Mouse (Mus musculus) midbrain, embryonic 11.5 days (tissue): ENCODE data around the gene Elavl2. TPM values are rescaled to one million over a fixed set of nuclear protein-coding genes. Genes with fewer than 3 reads are reported as not detected.

Experiments
- ATAC-seq: fragments of 200-750 bp; cut with Nextera tagmentation; 2 replicates; pipeline ENCODE4 v1.8.0; 2017; ENCODE audit warnings: moderate TSS enrichment, moderate library complexity; ENCODE audit not compliant: low FRiP score
- DNase-seq: peaks from one replicate; pipeline ENCODE4 v3.0.0; 2015; ENCODE audit warnings: low spot score; ENCODE audit errors: missing footprints
- H3K27ac ChIP-seq: fragments of 300-500 bp; sonication (generic); 2 replicates; pipeline ENCODE4 v1.5.1; 2014; ENCODE audit warnings: low read depth, low read length
- H3K27me3 ChIP-seq: fragments of 300-500 bp; sonication (generic); 2 replicates; pipeline ENCODE4 v1.6.1; 2014; ENCODE audit warnings: mild to moderate bottlenecking, low read length, moderate library complexity, mixed read lengths; ENCODE audit not compliant: control insufficient read depth, insufficient read depth
- H3K36me3 ChIP-seq: fragments of 300-500 bp; sonication (generic); 2 replicates; pipeline ENCODE4 v1.6.1; 2014; ENCODE audit warnings: mild to moderate bottlenecking, low read length, moderate library complexity, mixed read lengths; ENCODE audit not compliant: control insufficient read depth, insufficient read depth
- H3K4me1 ChIP-seq: fragments of 300-500 bp; sonication (generic); 2 replicates; pipeline ENCODE4 v1.6.1; 2014; ENCODE audit warnings: low read length; ENCODE audit not compliant: control insufficient read depth, insufficient read depth
- H3K4me2 ChIP-seq: fragments of 300-500 bp; sonication (generic); 2 replicates; pipeline ENCODE4 v1.6.1; 2014; ENCODE audit warnings: mild to moderate bottlenecking, moderate library complexity
- H3K4me3 ChIP-seq: fragments of 300-500 bp; sonication (generic); 2 replicates; pipeline ENCODE4 v1.5.1; 2014; ENCODE audit warnings: low read depth, low read length
- H3K9ac ChIP-seq: fragments of 300-500 bp; sonication (generic); 2 replicates; pipeline ENCODE4 v1.6.1; 2014; ENCODE audit warnings: low read length
- H3K9me3 ChIP-seq: fragments of 300-500 bp; sonication (generic); 2 replicates; pipeline ENCODE4 v1.6.1; 2016; ENCODE audit warnings: low read length; ENCODE audit not compliant: control insufficient read depth
- WGBS: fragments of 180-500 bp; shearing (Covaris S2); extraction: QIAGEN DNeasy Blood & Tissue Kit; methylation state at CpG from one replicate; pipeline ENCODE4 v1.1.7; 2014; 5-methylcytosine and 5-hydroxymethylcytosine counted together
- polyA plus RNA-seq: library from polyadenylated mRNA; unstranded; fragments of >200 nt; fragmentation: Nextera tagmentation; extraction: Ambion mirVana; gene quantifications from 2 replicates; pipeline ENCODE4 v1.2.1, GENCODE M21; 2014

The Elavl2 gene
- polyA plus RNA-seq, 1 experiment from 2014 or later = 93.7 TPM

DNA sequence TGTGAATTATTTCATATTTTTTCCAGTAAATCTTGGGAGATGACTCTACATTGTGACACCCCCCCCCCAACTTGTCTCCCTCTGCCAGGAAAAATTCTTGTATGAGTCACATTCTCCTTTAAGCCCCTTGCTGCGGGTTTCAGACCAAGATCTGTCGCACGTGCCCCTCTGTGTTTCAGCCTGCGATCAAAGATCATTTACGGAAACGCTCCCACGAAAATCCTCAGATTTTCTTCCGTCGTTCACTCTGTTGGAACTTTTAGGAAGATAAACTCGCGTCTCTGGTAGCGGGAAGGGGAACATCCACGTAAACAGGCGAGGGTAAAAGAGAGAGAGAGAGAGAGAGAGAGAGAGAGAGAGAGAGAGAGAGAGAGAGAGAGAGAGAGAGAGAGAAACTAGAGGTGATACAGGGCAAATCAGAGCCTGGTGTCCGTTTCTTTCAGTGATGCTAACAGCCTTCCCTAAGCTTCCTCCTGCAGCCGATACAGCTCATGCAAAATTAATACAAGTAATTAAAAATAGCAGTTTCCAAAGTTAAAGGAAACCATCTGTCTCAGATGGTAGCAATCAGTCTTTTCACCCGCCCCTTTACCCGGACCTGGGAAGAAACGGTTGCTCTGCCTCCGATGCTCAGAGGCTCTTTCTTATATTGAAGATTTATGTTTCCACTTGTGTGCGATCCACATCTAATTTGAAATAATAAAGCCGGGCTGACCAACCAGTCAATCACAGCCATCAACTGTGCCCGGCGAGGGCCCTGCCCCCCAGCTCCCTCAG is 20.1 kb downstream of the Elavl2 start:
- under 1% methylated on average over 24 of the region's 24 CpGs for WGBS
- peaks cover 16% of the 10 kb centered on the region for H3K4me1 ChIP-seq
- ATAC-seq (no peak), DNase-seq (peak; percentile 90)
- peak overlapping the region; percentile 37; the same call in 1 of the 2 replicates for H3K27ac ChIP-seq
- H3K36me3 ChIP-seq = no peaks in the 10 kb centered on the region
- H3K9me3 ChIP-seq = no peaks in the 10 kb centered on the region
- peak overlapping the region; percentile 43; the same call in 1 of the 2 replicates for H3K9ac ChIP-seq
- H3K4me2 ChIP-seq = peak overlapping the region; percentile 58
- H3K27me3 ChIP-seq = no peaks in the 10 kb centered on the region
- peak overlapping the region; percentile 28 for H3K4me3 ChIP-seq

GRCm38 (mm10) chr4:91379559-91379958 is 21.0 kb downstream of the Elavl2 start:
- Histone ChIP-seq H3K9me3 (no peaks in the 10 kb centered on the region), H3K27ac (no peak overlapping the region), H3K36me3 (no peaks in the 10 kb centered on the region), H3K4me1 (peaks cover 16% of the 10 kb centered on the region), H3K27me3 (no peaks in the 10 kb centered on the region), H3K4me2 (peak overlapping the region; percentile 58), H3K9ac (no peak overlapping the region), H3K4me3 (no peak overlapping the region)
- DNase-seq (peak; percentile 89), ATAC-seq (no peak)
- 0% methylated on average over 9 of the region's 9 CpGs for WGBS

DNA sequence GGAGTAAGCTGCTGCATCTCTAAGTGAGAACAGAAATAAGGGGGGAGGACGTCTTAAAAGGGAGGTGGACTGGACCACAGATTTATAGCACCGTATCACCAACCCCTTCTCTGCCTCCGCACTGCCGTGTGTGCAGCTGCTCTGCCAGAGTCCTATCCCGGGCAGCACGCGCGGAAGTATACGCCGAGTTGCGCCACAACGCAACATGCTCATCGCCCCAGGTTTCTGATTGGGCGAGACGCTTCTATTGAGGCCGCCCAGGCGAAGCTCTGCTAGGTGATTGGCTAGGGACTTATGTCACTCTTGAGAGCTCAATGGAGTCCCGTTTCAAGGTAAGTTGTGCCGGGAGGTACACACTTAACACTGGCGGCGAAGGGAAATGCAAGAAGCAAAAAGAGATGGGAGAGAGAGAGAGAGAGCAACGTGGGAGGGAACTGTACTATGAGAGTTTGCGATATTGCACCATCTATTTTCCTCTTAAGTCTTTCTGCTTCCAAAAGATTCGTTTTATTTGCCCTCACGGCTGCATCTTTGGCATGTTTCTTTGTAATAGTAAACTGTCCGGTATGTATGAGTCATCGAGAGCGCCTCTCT is 24.2 kb downstream of the Elavl2 start:
- Histone ChIP-seq H3K9me3 (no peaks in the 10 kb centered on the region), H3K9ac (peak overlapping the region; percentile 66), H3K4me2 (peak overlapping the region; percentile 99), H3K36me3 (no peaks in the 10 kb centered on the region), H3K4me3 (peak overlapping the region; percentile 67), H3K27ac (no peak overlapping the region; the same call in 1 of the 2 replicates), H3K27me3 (peaks cover 15% of the 10 kb centered on the region), H3K4me1 (peaks cover 30% of the 10 kb centered on the region)
- DNase-seq (peak; percentile 98), ATAC-seq (peak; percentile 91)
- WGBS = under 1% methylated on average over 28 of the region's 28 CpGs

DNA sequence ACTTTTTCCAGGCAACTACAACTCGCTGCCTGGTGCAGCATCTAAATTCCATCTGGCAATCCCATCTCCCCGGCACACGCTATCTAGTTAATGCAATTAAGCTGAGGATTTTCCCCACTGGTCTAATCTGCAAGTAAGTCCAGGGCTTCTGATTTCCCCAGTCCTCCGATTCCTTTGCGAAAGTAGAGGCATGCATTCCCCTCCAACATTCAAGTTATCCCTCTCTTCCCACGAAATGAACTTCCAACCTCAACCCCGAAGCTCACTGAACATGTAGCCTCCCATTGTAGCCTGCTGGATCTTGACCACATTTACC is 25.3 kb downstream of the Elavl2 start:
- Histone ChIP-seq H3K4me2 (peak overlapping the region; percentile 99), H3K9ac (peak overlapping the region; percentile 66), H3K36me3 (no peaks in the 10 kb centered on the region), H3K9me3 (no peaks in the 10 kb centered on the region), H3K4me3 (peak overlapping the region; percentile 67), H3K27ac (peak overlapping the region; percentile 37; the same call in 1 of the 2 replicates), H3K4me1 (peaks cover 29% of the 10 kb centered on the region), H3K27me3 (peaks cover 15% of the 10 kb centered on the region)
- ATAC-seq (no peak), DNase-seq (no peak)
- WGBS = 0% methylated on average over 7 of the region's 7 CpGs

- peak; percentile 33 for ATAC-seq
- Histone ChIP-seq H3K4me1 (peaks cover 24% of the 10 kb centered on the region), H3K4me2 (peak overlapping the region; percentile 99), H3K9me3 (no peaks in the 10 kb centered on the region), H3K36me3 (no peaks in the 10 kb centered on the region), H3K4me3 (peak overlapping the region; percentile 67), H3K9ac (peak overlapping the region; percentile 66), H3K27ac (peak overlapping the region; percentile 37; the same call in 1 of the 2 replicates), H3K27me3 (peaks cover 15% of the 10 kb centered on the region)
- DNase-seq = peak; percentile 94
- under 1% methylated on average over 43 of the region's 46 CpGs for WGBS
Measured at GRCm38 (mm10) chr4:91374571-91375371, 25.8 kb downstream of the Elavl2 start.

DNA sequence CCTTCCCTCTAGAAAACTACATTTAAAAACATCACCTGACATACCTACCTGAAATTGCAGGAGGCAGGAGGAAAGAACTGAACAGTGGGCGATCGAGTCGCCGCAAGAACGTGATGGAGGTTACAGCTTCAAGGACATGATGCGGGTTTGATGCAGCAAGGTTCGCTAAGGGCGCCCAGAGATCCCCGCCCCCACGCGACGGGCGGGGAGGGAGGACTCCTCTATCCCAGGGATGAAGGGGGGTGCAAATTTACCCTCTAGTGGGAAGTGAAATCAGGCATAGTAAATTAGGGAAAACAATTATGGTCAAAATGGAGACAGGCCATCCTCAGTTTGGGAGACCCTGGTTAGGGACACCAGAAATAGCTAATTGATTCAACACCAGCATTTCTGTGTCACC is 27.7 kb downstream of the Elavl2 start:
- no peak for ATAC-seq
- no peaks in the 10 kb centered on the region for H3K9me3 ChIP-seq
- WGBS = 5% methylated on average over 13 of the region's 13 CpGs
- no peak overlapping the region for H3K9ac ChIP-seq
- peaks cover 24% of the 10 kb centered on the region for H3K4me1 ChIP-seq
- peak; percentile 88 for DNase-seq
- H3K27ac ChIP-seq = no peak overlapping the region
- H3K4me3 ChIP-seq = peak overlapping the region; percentile 76
- H3K27me3 ChIP-seq = peaks cover 15% of the 10 kb centered on the region
- H3K36me3 ChIP-seq = no peaks in the 10 kb centered on the region
- H3K4me2 ChIP-seq = peak overlapping the region; percentile 99

GRCm38 (mm10) chr4:91371819-91372215 is 28.8 kb downstream of the Elavl2 start:
- peak overlapping the region; percentile 79 for H3K9ac ChIP-seq
- DNase-seq (peak; percentile 98), ATAC-seq (peak; percentile 72)
- H3K4me2 ChIP-seq = peak overlapping the region; percentile 99
- H3K36me3 ChIP-seq = no peaks in the 10 kb centered on the region
- no peaks in the 10 kb centered on the region for H3K9me3 ChIP-seq
- under 1% methylated on average over 40 of the region's 44 CpGs for WGBS
- H3K4me1 ChIP-seq = peaks cover 22% of the 10 kb centered on the region
- H3K4me3 ChIP-seq = peak overlapping the region; percentile 76
- no peak overlapping the region for H3K27ac ChIP-seq
- peaks cover 15% of the 10 kb centered on the region for H3K27me3 ChIP-seq

- WGBS = under 1% methylated on average over 66 of the region's 82 CpGs
- Histone ChIP-seq H3K36me3 (no peaks in the 10 kb centered on the region), H3K9me3 (no peaks in the 10 kb centered on the region), H3K4me1 (peaks cover 22% of the 10 kb centered on the region), H3K4me2 (peak overlapping the region; percentile 99), H3K27me3 (peaks cover 15% of the 10 kb centered on the region), H3K4me3 (peak overlapping the region; percentile 76), H3K9ac (peak overlapping the region; percentile 79), H3K27ac (no peak overlapping the region)
- DNase-seq (peak; percentile 92), ATAC-seq (peak; percentile 45)
Measured at GRCm38 (mm10) chr4:91371131-91371818, 29.3 kb downstream of the Elavl2 start.
